Mouse (Mus musculus): ENCODE measurements around the gene Fbh1. TPM values are rescaled to one million over a fixed set of nuclear protein-coding genes. Genes with fewer than 3 reads are reported as not detected.
"Not testable (repeated sequence)": the region's sequence is repeated elsewhere in the genome, so short reads cannot be mapped to it uniquely, and the experiment has no call there.

Gene Fbh1
- total RNA-seq, 2 experiments from 2014 or later = 80.3 to 86.1 TPM

GRCm38 (mm10) chr2:11718573-11718972 lies 58.8 kb downstream of the Fbh1 start:
- no peak for DNase-seq

- peak; percentile 3 to 16 for DNase-seq
Measured at GRCm38 (mm10) chr2:11714535-11714934, 62.8 kb downstream of the Fbh1 start.

GRCm38 (mm10) chr2:11713021-11713420 lies 64.4 kb downstream of the Fbh1 start:
- no peak for DNase-seq

- DNase-seq = no peak
Measured at GRCm38 (mm10) chr2:11712483-11712990, 64.8 kb downstream of the Fbh1 start.

GRCm38 (mm10) chr2:11710101-11710500 lies 67.3 kb downstream of the Fbh1 start:
- not testable (repeated sequence) for DNase-seq

GRCm38 (mm10) chr2:11708538-11708937 lies 68.8 kb downstream of the Fbh1 start:
- no peak for DNase-seq

GRCm38 (mm10) chr2:11706746-11707065 lies 70.7 kb downstream of the Fbh1 start:
- DNase-seq = no peak

GRCm38 (mm10) chr2:11706030-11706745 lies 71.2 kb downstream of the Fbh1 start:
- no peak for DNase-seq

- peak; percentile 54 to 66 for DNase-seq
Measured at GRCm38 (mm10) chr2:11705201-11706025, 72.0 kb downstream of the Fbh1 start, which contains the start of gene Il15ra. Gene Il15ra (plus strand): TSS chr2:11705290.

- no peak for DNase-seq
Measured at GRCm38 (mm10) chr2:11699905-11700304, 77.5 kb downstream of the Fbh1 start.

- DNase-seq = no peak
Measured at GRCm38 (mm10) chr2:11698994-11699393, 78.4 kb downstream of the Fbh1 start.

- DNase-seq = no peak
Measured at GRCm38 (mm10) chr2:11695867-11696266, 81.5 kb downstream of the Fbh1 start.

GRCm38 (mm10) chr2:11694104-11694503 lies 83.3 kb downstream of the Fbh1 start:
- DNase-seq = no peak

- no peak for DNase-seq
Measured at GRCm38 (mm10) chr2:11693352-11693751, 84.0 kb downstream of the Fbh1 start.

Other genes starting within 250 kb of the Fbh1 start
- 10 to 100 TPM; 41.6 to 43.2 TPM for gene Pfkfb3, start 223.5 kb downstream of the Fbh1 start, total RNA-seq (2021)
- gene Rbm17, start 173.4 kb downstream of the Fbh1 start, total RNA-seq (2021) = 10 to 100 TPM; 72.4 to 86.0 TPM
- not detected for gene Gm17490, start 151.3 kb downstream of the Fbh1 start, total RNA-seq (2021)
- gene Il2ra, start 134.8 kb downstream of the Fbh1 start, total RNA-seq (2021) = under 1 TPM; 0.10 to 0.35 TPM
- gene Il15ra, start 72.3 kb downstream of the Fbh1 start, total RNA-seq (2021) = 1 to 10 TPM; 5.3 to 8.4 TPM
- gene Ankrd16, start 294 bp upstream of the Fbh1 start, total RNA-seq (2021) = 10 to 100 TPM; 50.1 to 55.8 TPM